Comparison of ENCODE assay signal across 15 mouse cellular contexts in genomic region chr3:59401425-59401824, GRCm38 (mm10). TPM values are rescaled to one million over a fixed set of nuclear protein-coding genes. Genes with fewer than 3 reads are reported as not detected.
DNase-seq lines count a peak whose midpoint lies in the region; ATAC-seq lines count a peak whose summit lies in the region.
"Had no signal": no experiment of that assay in that cellular context is flagged by ENCODE, and none has a peak within 500 bp of the region (broad histone marks: within the 10 kb centered on the region; RNA-seq: fewer than 3 reads in every experiment).

No protein-coding gene starts in this region.

- no peak overlapping the region for H3K4me2 ChIP-seq in heart, embryonic 15.5 days
- H3K4me2 ChIP-seq in lung, embryonic 15.5 days = no peak overlapping the region
- no peak overlapping the region for H3K4me2 ChIP-seq in stomach, embryonic 16.5 days (ENCODE audit: low read depth, low read length)
- H3K4me2 ChIP-seq: embryonic facial prominence, embryonic 13.5 days; liver, embryonic 11.5 days; midbrain, embryonic 13.5 days had no signal

- WGBS in heart, embryonic 15.5 days = 73% methylated on average over 4 of the region's 4 CpGs
- 54% methylated on average over 4 of the region's 4 CpGs for WGBS in lung, embryonic 15.5 days
- 67% methylated on average over 4 of the region's 4 CpGs for WGBS in stomach, embryonic 16.5 days

- peak; percentile 1 for DNase-seq in cerebellum, adult 9-10 months
- no peak for DNase-seq in heart, adult 8-10 months (ENCODE audit: low spot score)
- no peak for DNase-seq in lung, adult 18-20 months
- DNase-seq: right cerebral cortex, postnatal 14 days; spleen, adult 18-20 months had no signal

- no peaks in the 10 kb centered on the region for H3K4me1 ChIP-seq in heart, embryonic 15.5 days (replicated peaks)
- 0 out of 2 replicates have a peak, but pooled peaks cover 3% of the 10 kb centered on the region for H3K4me1 ChIP-seq in lung, embryonic 15.5 days
- no peaks in the 10 kb centered on the region for H3K4me1 ChIP-seq in stomach, embryonic 16.5 days (ENCODE audit: control insufficient read depth, insufficient read depth, low read length)
- H3K4me1 ChIP-seq: embryonic facial prominence, embryonic 13.5 days; midbrain, embryonic 13.5 days had no signal

- H3K9ac ChIP-seq in heart, embryonic 15.5 days = no peak overlapping the region
- H3K9ac ChIP-seq in lung, embryonic 15.5 days = no peak overlapping the region
- no peak overlapping the region for H3K9ac ChIP-seq in stomach, embryonic 16.5 days (ENCODE audit: low read length)
- H3K9ac ChIP-seq: embryonic facial prominence, embryonic 13.5 days; midbrain, embryonic 13.5 days had no signal

- peak overlapping the region; percentile 19; the same call in 1 of the 2 replicates for H3K27ac ChIP-seq in heart, embryonic 15.5 days
- H3K27ac ChIP-seq in lung, embryonic 15.5 days = peak overlapping the region; percentile 63
- H3K27ac ChIP-seq in stomach, embryonic 16.5 days (ENCODE audit: low read length) = peak overlapping the region; percentile 56; the same call in 1 of the 2 replicates
- H3K27ac ChIP-seq: embryonic facial prominence, embryonic 13.5 days; midbrain, embryonic 13.5 days had no signal

- no peak overlapping the region for H3K4me3 ChIP-seq in heart, embryonic 15.5 days
- H3K4me3 ChIP-seq in lung, embryonic 15.5 days = no peak overlapping the region
- no peak overlapping the region for H3K4me3 ChIP-seq in stomach, embryonic 16.5 days (replicated peaks; ENCODE audit: low read length)
- H3K4me3 ChIP-seq: embryonic facial prominence, embryonic 13.5 days; midbrain, embryonic 13.5 days had no signal

- ATAC-seq in cerebellum, adult (ENCODE audit: insufficient number of reproducible peaks, low FRiP score, low TSS enrichment) = no peak; the same call in none of the 2 replicates
- ATAC-seq in heart, embryonic 15.5 days (replicated peaks; ENCODE audit: insufficient number of reproducible peaks, insufficient read depth, low FRiP score, low read depth) = no peak
- peak; percentile 70 for ATAC-seq in lung, embryonic 15.5 days (ENCODE audit: borderline replicate concordance, extremely low read depth, low FRiP score, low TSS enrichment)
- no peak for ATAC-seq in stomach, embryonic 16.5 days (ENCODE audit: insufficient read depth, low FRiP score)
- ATAC-seq: inflammation-experienced regulatory T-cells, adult 6 months; midbrain, embryonic 13.5 days had no signal

- no peaks in the 10 kb centered on the region for H3K36me3 ChIP-seq in heart, embryonic 15.5 days
- H3K36me3 ChIP-seq in lung, embryonic 15.5 days = no peaks in the 10 kb centered on the region
- no peaks in the 10 kb centered on the region for H3K36me3 ChIP-seq in stomach, embryonic 16.5 days (ENCODE audit: control insufficient read depth, insufficient read depth, low read length)
- H3K36me3 ChIP-seq: embryonic facial prominence, embryonic 13.5 days; midbrain, embryonic 13.5 days had no signal

- no peaks in the 10 kb centered on the region for H3K9me3 ChIP-seq in heart, embryonic 15.5 days (replicated peaks)
- H3K9me3 ChIP-seq in lung, embryonic 15.5 days = no peaks in the 10 kb centered on the region
- no peaks in the 10 kb centered on the region for H3K9me3 ChIP-seq in stomach, embryonic 16.5 days (replicated peaks; ENCODE audit: control insufficient read depth, low read length)
- H3K9me3 ChIP-seq: embryonic facial prominence, embryonic 13.5 days; midbrain, embryonic 13.5 days had no signal

- H3K27me3 ChIP-seq in heart, embryonic 15.5 days = no peaks in the 10 kb centered on the region
- H3K27me3 ChIP-seq in lung, embryonic 15.5 days = no peaks in the 10 kb centered on the region
- H3K27me3 ChIP-seq in stomach, embryonic 16.5 days (ENCODE audit: control insufficient read depth, insufficient read depth, low read length) = no peaks in the 10 kb centered on the region
- H3K27me3 ChIP-seq: CH12.LX; embryonic facial prominence, embryonic 13.5 days; midbrain, embryonic 13.5 days had no signal

RNA-seq across cellular contexts. Expression of gene Igsf10, which starts 57.2 kb away (rescaled TPM):
- polyA plus RNA-seq in heart, embryonic 15.5 days (2015; fragmentation: Nextera tagmentation; extraction: Ambion mirVana) = 2.8 and 3.2 TPM in 2 replicates
- 1 to 10 TPM; 1.2 to 1.6 (median 1.4) TPM for total RNA-seq in heart, adult 8-10 months (2022)
- polyA plus RNA-seq in lung, embryonic 15.5 days (2015; fragmentation: Nextera tagmentation; extraction: Ambion mirVana) = 11.1 and 11.7 TPM in 2 replicates
- polyA plus RNA-seq in stomach, embryonic 16.5 days (2015; fragmentation: Nextera tagmentation; extraction: Ambion mirVana) = 10.3 and 10.8 TPM in 2 replicates
- total RNA-seq: CH12.LX, MEL had no signal
- polyA plus RNA-seq: inflammation-experienced regulatory T-cells, adult 6 months had no signal
